19 mouse cellular contexts compared by ENCODE assay signal in genomic region chr8:108887890-108888289, GRCm38 (mm10).
DNase-seq lines count a peak whose midpoint lies in the region; ATAC-seq and TF ChIP-seq lines count a peak whose summit lies in the region.
"Had no signal": no experiment of that assay in that cellular context is flagged by ENCODE, and none has a peak within 500 bp of the region (broad histone marks: within the 10 kb centered on the region; RNA-seq: fewer than 3 reads in every experiment).

No protein-coding gene starts in this region.

- H3K4me3 ChIP-seq in heart, postnatal 0 days (ENCODE audit: low read depth, low read length): no peak overlapping the region
- no peak overlapping the region for H3K4me3 ChIP-seq in midbrain, embryonic 14.5 days (replicated peaks; ENCODE audit: low read depth, low read length)
- H3K4me3 ChIP-seq in midbrain, postnatal 0 days (ENCODE audit: low read depth, low read length): no peak overlapping the region
- no peak overlapping the region for H3K4me3 ChIP-seq in midbrain, embryonic 16.5 days (ENCODE audit: low read depth, low read length)
- H3K4me3 ChIP-seq: embryonic facial prominence, embryonic 10.5 days; heart, adult 2 months; kidney, embryonic 15.5 days; limb, embryonic 12.5 days; liver, embryonic 13.5 days had no signal

- TF ChIP-seq EP300 in heart, postnatal 0 days (IDR thresholded peaks at IDR 0.05; ENCODE audit: low read depth): no peak

- no peaks in the 10 kb centered on the region for H3K9me3 ChIP-seq in heart, postnatal 0 days (replicated peaks; ENCODE audit: control insufficient read depth, low read length)
- no peaks in the 10 kb centered on the region for H3K9me3 ChIP-seq in midbrain, embryonic 14.5 days (ENCODE audit: control insufficient read depth, low read length)
- no peaks in the 10 kb centered on the region for H3K9me3 ChIP-seq in midbrain, postnatal 0 days (ENCODE audit: low read length)
- H3K9me3 ChIP-seq in midbrain, embryonic 16.5 days (replicated peaks; ENCODE audit: control insufficient read depth, low read length, poor library complexity, severe bottlenecking): no peaks in the 10 kb centered on the region
- H3K9me3 ChIP-seq: embryonic facial prominence, embryonic 10.5 days; kidney, embryonic 15.5 days; limb, embryonic 12.5 days; liver, embryonic 13.5 days had no signal

- TF ChIP-seq CTCF in heart, postnatal 0 days (IDR thresholded peaks at IDR 0.05; ENCODE audit: low read depth): no peak
- TF ChIP-seq CTCF in midbrain, postnatal 0 days (IDR thresholded peaks at IDR 0.05): no peak

- no peak overlapping the region for H3K4me2 ChIP-seq in heart, postnatal 0 days (ENCODE audit: low read depth, low read length)
- H3K4me2 ChIP-seq in midbrain, embryonic 14.5 days (ENCODE audit: low read length): no peak overlapping the region
- no peak overlapping the region for H3K4me2 ChIP-seq in midbrain, postnatal 0 days (ENCODE audit: low read depth, low read length, poor library complexity, severe bottlenecking)
- H3K4me2 ChIP-seq in midbrain, embryonic 16.5 days (ENCODE audit: low read length): no peak overlapping the region
- H3K4me2 ChIP-seq: kidney, embryonic 15.5 days; limb, embryonic 12.5 days; lung, embryonic 14.5 days had no signal

- H3K27ac ChIP-seq in heart, postnatal 0 days (ENCODE audit: low read depth): peak overlapping the region; percentile 43; the same call in 1 of the 2 replicates
- H3K27ac ChIP-seq in midbrain, embryonic 14.5 days (replicated peaks; ENCODE audit: low read depth, low read length): peak overlapping the region; percentile 71
- no peak overlapping the region for H3K27ac ChIP-seq in midbrain, postnatal 0 days (ENCODE audit: low read depth, low read length)
- peak overlapping the region; percentile 40; the same call in 1 of the 2 replicates for H3K27ac ChIP-seq in midbrain, embryonic 16.5 days (ENCODE audit: low read length)
- H3K27ac ChIP-seq: embryonic facial prominence, embryonic 10.5 days; heart, adult 2 months; kidney, embryonic 15.5 days; limb, embryonic 12.5 days; liver, embryonic 13.5 days had no signal

- no peaks in the 10 kb centered on the region for H3K36me3 ChIP-seq in heart, postnatal 0 days (replicated peaks; ENCODE audit: control insufficient read depth, insufficient read depth, low read length)
- no peaks in the 10 kb centered on the region for H3K36me3 ChIP-seq in midbrain, embryonic 14.5 days (ENCODE audit: control insufficient read depth, insufficient read depth, low read length)
- no peaks in the 10 kb centered on the region for H3K36me3 ChIP-seq in midbrain, postnatal 0 days (ENCODE audit: insufficient read depth, low read length)
- no peaks in the 10 kb centered on the region for H3K36me3 ChIP-seq in midbrain, embryonic 16.5 days (ENCODE audit: control insufficient read depth, insufficient read depth, low read length)
- H3K36me3 ChIP-seq: kidney, embryonic 15.5 days; liver, embryonic 13.5 days had no signal

- H3K9ac ChIP-seq in heart, postnatal 0 days (replicated peaks; ENCODE audit: low read depth, low read length): no peak overlapping the region
- no peak overlapping the region for H3K9ac ChIP-seq in midbrain, embryonic 14.5 days (replicated peaks; ENCODE audit: low read length)
- H3K9ac ChIP-seq in midbrain, postnatal 0 days (replicated peaks; ENCODE audit: low read length, poor library complexity, severe bottlenecking): no peak overlapping the region
- no peak overlapping the region for H3K9ac ChIP-seq in midbrain, embryonic 16.5 days (ENCODE audit: low read depth, low read length)
- H3K9ac ChIP-seq: kidney, embryonic 15.5 days; limb, embryonic 12.5 days; liver, embryonic 13.5 days; lung, embryonic 14.5 days had no signal

- 0 out of 2 replicates have a peak, but pooled peaks cover 6% of the 10 kb centered on the region for H3K4me1 ChIP-seq in heart, postnatal 0 days (ENCODE audit: control insufficient read depth, insufficient read depth)
- H3K4me1 ChIP-seq in midbrain, embryonic 14.5 days (ENCODE audit: control insufficient read depth, insufficient read depth, low read length): peaks cover 51% of the 10 kb centered on the region
- H3K4me1 ChIP-seq in midbrain, postnatal 0 days (ENCODE audit: insufficient read depth, low read length): peaks cover 9% of the 10 kb centered on the region; the same call in 1 of the 2 replicates
- H3K4me1 ChIP-seq in midbrain, embryonic 16.5 days (ENCODE audit: control insufficient read depth, insufficient read depth, low read length): peaks cover 55% of the 10 kb centered on the region

- no peak for ATAC-seq in heart, postnatal 0 days (ENCODE audit: insufficient read depth, low read depth)
- no peak for ATAC-seq in midbrain, embryonic 14.5 days (ENCODE audit: low FRiP score, low TSS enrichment)
- no peak for ATAC-seq in midbrain, postnatal 0 days (ENCODE audit: low FRiP score)
- ATAC-seq in midbrain, embryonic 16.5 days: no peak
- ATAC-seq: intestine, postnatal 0 days; Patski had no signal

- no peaks in the 10 kb centered on the region for H3K27me3 ChIP-seq in heart, postnatal 0 days (ENCODE audit: control insufficient read depth, insufficient read depth, low read length)
- no peaks in the 10 kb centered on the region for H3K27me3 ChIP-seq in midbrain, embryonic 14.5 days (ENCODE audit: control insufficient read depth, insufficient read depth, low read length)
- no peaks in the 10 kb centered on the region for H3K27me3 ChIP-seq in midbrain, postnatal 0 days (ENCODE audit: insufficient read depth, low read length)
- H3K27me3 ChIP-seq in midbrain, embryonic 16.5 days (ENCODE audit: control insufficient read depth, insufficient read depth, low read depth, low read length): no peaks in the 10 kb centered on the region
- H3K27me3 ChIP-seq: kidney, embryonic 15.5 days; limb, embryonic 12.5 days; liver, embryonic 13.5 days; Patski had no signal

- DNase-seq in heart, postnatal 0 days (ENCODE audit: low spot score): no peak
- DNase-seq in heart, adult 18-20 months: no peak
- DNase-seq in midbrain, embryonic 14.5 days: no peak
- DNase-seq in midbrain, postnatal 0 days (ENCODE audit: low spot score): no peak
- peak; percentile 52 for DNase-seq in thymus, postnatal 25 days
- no peak for DNase-seq in adrenal gland, adult 18-20 months (ENCODE audit: low spot score in 2 of 2)
- DNase-seq: adrenal gland, postnatal 10 days; cerebellum, adult 9-10 months; heart, adult 2 months; heart, postnatal 4 days; liver, embryonic 13.5 days; lung, embryonic 14.5 days; right cerebral cortex, postnatal 25 days had no signal

- WGBS in heart, postnatal 0 days: 89% methylated on average over 8 of the region's 8 CpGs
- WGBS in midbrain, embryonic 14.5 days: 87% methylated on average over 8 of the region's 8 CpGs
- WGBS in midbrain, postnatal 0 days: 87% methylated on average over 8 of the region's 8 CpGs
- 80% methylated on average over 8 of the region's 8 CpGs for WGBS in midbrain, embryonic 16.5 days
